Mouse (Mus musculus): Measurements from ENCODE around the gene Nacad.

DNA sequence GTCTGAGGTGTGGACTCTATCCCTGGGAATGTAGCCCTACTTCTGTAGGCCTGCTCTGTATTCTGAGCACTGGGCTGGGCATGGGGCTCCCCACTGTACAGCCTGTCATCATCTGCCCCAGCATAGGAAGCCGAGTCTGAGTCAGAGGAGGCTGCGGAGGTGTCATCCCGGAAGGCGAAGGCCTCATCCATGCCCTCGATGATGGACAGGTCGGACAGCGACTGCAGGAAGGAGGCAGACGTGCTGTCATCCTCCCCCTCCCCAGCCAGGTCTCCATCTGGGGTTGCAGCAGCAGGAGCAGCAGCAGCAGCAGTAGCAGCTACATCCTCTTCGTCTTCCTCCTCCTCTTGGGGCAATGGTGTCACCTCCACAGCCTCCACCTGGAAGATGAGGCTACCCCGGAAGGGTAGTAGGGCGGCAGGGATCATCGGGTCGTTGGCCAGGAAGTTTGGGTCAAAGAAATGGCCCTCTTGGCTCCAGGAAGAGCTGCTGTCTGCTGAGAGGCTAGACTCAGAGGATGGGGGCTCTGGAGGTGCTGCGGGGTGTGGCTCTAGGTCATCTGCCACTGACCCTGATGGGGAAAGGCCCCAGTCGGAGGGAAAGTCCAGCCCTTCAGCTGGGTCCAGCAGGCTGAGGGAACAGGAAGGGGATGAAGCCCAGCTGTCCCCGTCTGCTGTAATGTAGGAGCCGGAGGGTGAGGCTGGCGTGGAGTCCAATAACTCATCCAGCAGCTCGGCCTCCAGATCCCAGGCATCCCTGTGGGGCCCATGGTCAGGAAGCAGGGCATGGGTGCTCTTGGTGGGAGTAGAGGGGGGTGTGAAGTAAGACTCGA lies 4.0 kb downstream of the Nacad start:
- TF ChIP-seq CTCF (IDR thresholded peaks at IDR 0.05) = no peak
- no peak for TF ChIP-seq EP300 (IDR thresholded peaks at IDR 0.05; ENCODE audit: insufficient read depth, low read depth, low read length)
